Mouse (Mus musculus) lung, postnatal 25 days (tissue): ENCODE data around the gene Zranb2.

Experiments
- DNase-seq: peaks from one replicate; pipeline ENCODE4 v3.0.0; 2022; ENCODE audit warnings: low spot score

The Zranb2 gene

GRCm38 (mm10) chr3:157578469-157579170 lies 44.7 kb downstream of the Zranb2 start:
- no peak for DNase-seq

GRCm38 (mm10) chr3:157579376-157579775 lies 45.4 kb downstream of the Zranb2 start:
- peak; percentile 8 for DNase-seq

GRCm38 (mm10) chr3:157580299-157580698 lies 46.3 kb downstream of the Zranb2 start:
- no peak for DNase-seq

DNA sequence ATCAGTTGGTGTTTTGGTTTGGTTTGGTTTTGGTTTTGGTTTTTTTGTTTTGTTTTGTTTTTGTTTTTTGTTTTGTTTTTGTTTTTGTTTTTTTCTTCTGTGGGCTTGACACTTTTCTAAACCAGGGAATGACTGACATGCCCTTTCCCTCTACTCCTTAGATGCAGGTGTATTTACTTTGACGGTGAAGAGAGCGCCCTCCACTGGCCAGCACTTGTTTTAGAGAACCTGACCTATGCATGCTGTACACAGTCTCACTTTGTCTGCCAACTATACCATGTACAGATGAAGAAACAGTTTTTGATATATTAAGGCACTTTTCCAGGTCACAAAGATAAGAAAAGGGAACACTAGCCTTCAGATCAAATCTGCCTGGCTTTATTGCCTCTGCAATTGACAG lies 47.8 kb downstream of the Zranb2 start:
- DNase-seq = no peak

DNA sequence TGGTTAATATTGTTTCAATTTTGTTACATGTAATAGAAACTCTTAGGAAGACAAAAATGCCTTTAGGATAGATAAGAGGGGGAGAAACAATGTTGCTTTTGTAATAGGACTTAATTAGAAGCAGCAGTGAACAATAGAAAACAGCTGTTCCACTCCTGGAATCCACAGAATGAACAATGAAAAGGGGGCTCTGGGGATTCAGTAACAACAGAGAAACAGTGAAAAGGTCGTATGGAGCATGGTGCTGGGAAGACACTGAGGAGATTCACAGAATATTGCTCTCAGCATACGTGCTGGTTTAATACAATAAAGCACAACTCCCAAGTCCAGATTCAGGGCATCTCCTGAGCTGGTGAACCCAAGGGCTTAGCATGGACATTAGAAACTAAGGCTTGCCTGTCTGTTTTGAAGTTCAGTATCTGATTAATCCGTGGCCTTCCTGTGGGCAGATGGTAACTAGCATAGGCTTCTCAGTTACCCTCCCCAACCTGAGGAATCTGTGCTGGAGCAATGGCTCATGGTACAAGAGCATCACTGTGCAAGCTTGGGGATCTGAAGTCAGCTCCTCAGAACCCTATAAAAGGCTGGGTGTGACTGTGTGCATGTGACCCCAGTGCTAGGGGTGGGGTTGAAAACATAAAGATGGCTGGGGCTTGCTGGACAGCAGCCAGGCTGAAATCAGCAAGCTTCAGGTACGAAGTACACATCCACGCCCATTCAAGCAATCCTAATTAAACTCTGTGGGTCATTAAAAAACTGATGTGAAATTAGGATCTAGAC lies 48.9 kb downstream of the Zranb2 start:
- no peak for DNase-seq

GRCm38 (mm10) chr3:157597837-157598379 lies 63.9 kb downstream of the Zranb2 start:
- no peak for DNase-seq
